Comparison of ENCODE assay signal across 17 mouse cellular contexts in genomic region chr15:78922700-78923099, GRCm38 (mm10). TPM values are rescaled to one million over a fixed set of nuclear protein-coding genes. Genes with fewer than 3 reads are reported as not detected.
A peak's percentile ranks its signal among the peaks of the same experiment; 100 is the strongest.
DNase-seq lines count a peak whose midpoint lies in the region; ATAC-seq and TF ChIP-seq lines count a peak whose summit lies in the region.
"Had no signal": no experiment of that assay in that cellular context is flagged by ENCODE, and none has a peak within 500 bp of the region (broad histone marks: within the 10 kb centered on the region; RNA-seq: fewer than 3 reads in every experiment).

No protein-coding gene starts in this region.

- no peaks in the 10 kb centered on the region for H3K9me3 ChIP-seq in heart, embryonic 10.5 days
- peaks cover 3% of the 10 kb centered on the region for H3K9me3 ChIP-seq in CH12.LX (replicated peaks; ENCODE audit: low read length)
- H3K9me3 ChIP-seq in liver, embryonic 14.5 days (ENCODE audit: control insufficient read depth, low read length), result no peaks in the 10 kb centered on the region
- H3K9me3 ChIP-seq in hindbrain, embryonic 13.5 days, result no peaks in the 10 kb centered on the region
- H3K9me3 ChIP-seq: hindbrain, embryonic 12.5 days; limb, embryonic 13.5 days had no signal

- no peak overlapping the region for H3K4me3 ChIP-seq in heart, embryonic 10.5 days
- H3K4me3 ChIP-seq in heart, adult 2 months, result no peak overlapping the region
- peak overlapping the region; percentile 1 to 49 (median 24) for H3K4me3 ChIP-seq in CH12.LX (replicated peaks in 1 of 3; ENCODE audit: low read depth in 2 of 3, low read length in 2 of 3, poor library complexity in 1 of 3)
- H3K4me3 ChIP-seq in liver, embryonic 14.5 days (ENCODE audit: insufficient read depth in 1 of 2, low read depth in 2 of 2, low read length in 2 of 2), result peak overlapping the region; percentile 51 to 59
- no peak overlapping the region for H3K4me3 ChIP-seq in hindbrain, embryonic 13.5 days
- H3K4me3 ChIP-seq: hindbrain, embryonic 12.5 days; limb, embryonic 13.5 days had no signal

- WGBS in heart, embryonic 10.5 days, result 73% methylated on average over 7 of the region's 7 CpGs
- WGBS in heart, adult 2 months, result 82% methylated on average over 7 of the region's 7 CpGs
- 16% methylated on average over 7 of the region's 7 CpGs for WGBS in liver, embryonic 14.5 days (ENCODE audit: insufficient replicate concordance)
- 91% methylated on average over 7 of the region's 7 CpGs for WGBS in hindbrain, embryonic 13.5 days

- dilution Hi-C loops in CH12.LX (cut with MboI; ENCODE audit: extremely low pct_ligation_motif_present, extremely low pct_unique_long_range_greater_than_20kb, low sequenced_read_pairs), result no loop called here

- no peak for TF ChIP-seq POLR2A in heart, adult 2 months (IDR thresholded peaks at IDR 0.05; ENCODE audit: insufficient read depth, low read depth, low read length)
- no peak for TF ChIP-seq POLR2A in CH12.LX (IDR thresholded peaks at IDR 0.05; ENCODE audit: low read depth, low read length)

- no peak for TF ChIP-seq RAD21 in CH12.LX (IDR thresholded peaks at IDR 0.05; ENCODE audit: low read depth, low read length)

- peak; percentile 87 for DNase-seq in heart, embryonic 10.5 days (ENCODE audit: low spot score)
- DNase-seq in heart, adult 2 months, result no peak
- no peak for DNase-seq in CH12.LX (ENCODE audit: extremely low read depth)
- DNase-seq in liver, embryonic 14.5 days (ENCODE audit: low read depth in 3 of 3, low spot score in 3 of 3), result peak; percentile 89 to 92 (median 91)
- no peak for DNase-seq in urinary bladder, postnatal 10 days (ENCODE audit: low spot score)
- no peak for DNase-seq in cerebellum, postnatal 25 days
- DNase-seq: adrenal gland, adult 8-10 months; cerebellum, postnatal 36 days; gastrocnemius, postnatal 14 days; kidney, adult 2 months; kidney, postnatal 4 days; midbrain, embryonic 14.5 days had no signal

- H3K9ac ChIP-seq in heart, adult 2 months (ENCODE audit: low read depth, low read length), result no peak overlapping the region
- peak overlapping the region; percentile 25; the same call in 1 of the 2 replicates for H3K9ac ChIP-seq in CH12.LX (ENCODE audit: insufficient read depth, low read depth)
- H3K9ac ChIP-seq in liver, embryonic 14.5 days (replicated peaks), result peak overlapping the region; percentile 75
- no peak overlapping the region for H3K9ac ChIP-seq in hindbrain, embryonic 13.5 days
- H3K9ac ChIP-seq: hindbrain, embryonic 12.5 days; limb, embryonic 13.5 days had no signal

- H3K4me1 ChIP-seq in heart, embryonic 10.5 days, result peaks cover 47% of the 10 kb centered on the region
- H3K4me1 ChIP-seq in heart, adult 2 months (ENCODE audit: control insufficient read depth, insufficient read depth, low read length), result peaks cover 17% of the 10 kb centered on the region
- H3K4me1 ChIP-seq in CH12.LX (ENCODE audit: control insufficient read depth in 1 of 2, insufficient read depth in 2 of 2), result peaks cover 31 to 65% of the 10 kb centered on the region in 2 experiments
- peaks cover 60 to 61% of the 10 kb centered on the region in 2 experiments for H3K4me1 ChIP-seq in liver, embryonic 14.5 days (replicated peaks; ENCODE audit: control insufficient read depth in 2 of 2, insufficient read depth in 2 of 2, low read length in 1 of 2)
- peaks cover 24% of the 10 kb centered on the region for H3K4me1 ChIP-seq in hindbrain, embryonic 13.5 days (replicated peaks)

- peaks cover 15% of the 10 kb centered on the region for H3K36me3 ChIP-seq in heart, embryonic 10.5 days
- H3K36me3 ChIP-seq in heart, adult 2 months (ENCODE audit: control insufficient read depth, insufficient read depth, low read length), result no peaks in the 10 kb centered on the region
- H3K36me3 ChIP-seq in CH12.LX (replicated peaks in 1 of 2; ENCODE audit: control insufficient read depth in 1 of 2, insufficient read depth in 1 of 2, low read length in 1 of 2), result peaks cover 4 to 18% of the 10 kb centered on the region in 2 experiments
- H3K36me3 ChIP-seq in liver, embryonic 14.5 days (replicated peaks; ENCODE audit: control insufficient read depth, insufficient read depth, low read depth), result peaks cover 2% of the 10 kb centered on the region; the same call in 1 of the 2 replicates
- peaks cover 16% of the 10 kb centered on the region for H3K36me3 ChIP-seq in hindbrain, embryonic 13.5 days

- H3K4me2 ChIP-seq in CH12.LX (ENCODE audit: insufficient read depth, low read depth, poor library complexity, severe bottlenecking), result peak overlapping the region; percentile 42; the same call in 1 of the 2 replicates
- H3K4me2 ChIP-seq in liver, embryonic 14.5 days (ENCODE audit: low read depth), result peak overlapping the region; percentile 91
- no peak overlapping the region for H3K4me2 ChIP-seq in hindbrain, embryonic 13.5 days
- H3K4me2 ChIP-seq: hindbrain, embryonic 12.5 days; limb, embryonic 13.5 days had no signal

- no peak for TF ChIP-seq EP300 in heart, adult 2 months (IDR thresholded peaks at IDR 0.05; ENCODE audit: insufficient read depth, low read depth, low read length)
- no peak for TF ChIP-seq EP300 in CH12.LX (IDR thresholded peaks at IDR 0.05; ENCODE audit: low read length)
- peak; percentile 97 for TF ChIP-seq EP300 in liver, embryonic 14.5 days (IDR thresholded peaks at IDR 0.05; ENCODE audit: low read depth)

- TF ChIP-seq CTCF in heart, adult 2 months (IDR thresholded peaks at IDR 0.05), result no peak
- peak in 1 of 2 experiments; percentile 22; a peak in 2 of 4 replicates for TF ChIP-seq CTCF in CH12.LX (conservative IDR thresholded peaks at IDR 0.05 in 1 of 2, IDR thresholded peaks at IDR 0.05 in 1 of 2; ENCODE audit: low read depth in 2 of 2, low read length in 2 of 2)
- TF ChIP-seq CTCF in liver, embryonic 14.5 days (IDR thresholded peaks at IDR 0.05; ENCODE audit: low read depth), result peak; percentile 76

- no peaks in the 10 kb centered on the region for H3K27me3 ChIP-seq in heart, embryonic 10.5 days (ENCODE audit: insufficient read depth, poor library complexity, severe bottlenecking)
- H3K27me3 ChIP-seq in heart, adult 2 months (ENCODE audit: control insufficient read depth, insufficient read depth, low read length), result no peaks in the 10 kb centered on the region
- H3K27me3 ChIP-seq in CH12.LX (replicated peaks), result no peaks in the 10 kb centered on the region
- no peaks in the 10 kb centered on the region for H3K27me3 ChIP-seq in liver, embryonic 14.5 days (ENCODE audit: control insufficient read depth, insufficient read depth, low read length)
- H3K27me3 ChIP-seq in hindbrain, embryonic 13.5 days, result peaks cover 20% of the 10 kb centered on the region
- H3K27me3 ChIP-seq: limb, embryonic 13.5 days had no signal

- H3K27ac ChIP-seq in heart, embryonic 10.5 days, result peak overlapping the region; percentile 12; the same call in 1 of the 2 replicates
- H3K27ac ChIP-seq in heart, adult 2 months, result no peak overlapping the region
- H3K27ac ChIP-seq in CH12.LX (ENCODE audit: insufficient read depth, low read depth), result peak overlapping the region; percentile 68
- peak overlapping the region; percentile 98 for H3K27ac ChIP-seq in liver, embryonic 14.5 days
- no peak overlapping the region for H3K27ac ChIP-seq in hindbrain, embryonic 13.5 days
- H3K27ac ChIP-seq: hindbrain, embryonic 12.5 days; limb, embryonic 13.5 days had no signal

- intact Hi-C loops in heart, adult 2 months (cut with DNase I), result no loop called here

- in situ Hi-C loops in CH12.LX (cut with MboI; ENCODE audit: low pct_ligation_motif_present, low pct_unique_long_range_greater_than_20kb, low sequenced_read_pairs), result loop anchor here (25.0 kb wide), 1 partner anchor 415 kb away; the partner anchor contains the start of genes Maff and Pla2g6

- no peaks in the 10 kb centered on the region for H3K79me2 ChIP-seq in heart, adult 2 months (replicated peaks; ENCODE audit: control insufficient read depth, insufficient read depth, low read length)
- H3K79me2 ChIP-seq in CH12.LX (replicated peaks; ENCODE audit: control insufficient read depth, extremely low read depth, insufficient read depth, poor library complexity, severe bottlenecking), result peaks cover 4% of the 10 kb centered on the region; the same call in 1 of the 2 replicates

- peak; percentile 86 for ATAC-seq in erythroblast, adult 5-6 weeks (replicated peaks; ENCODE audit: low FRiP score, poor library complexity, severe bottlenecking)
- peak; percentile 82 for ATAC-seq in liver, embryonic 14.5 days (ENCODE audit: insufficient read depth)
- ATAC-seq in hindbrain, embryonic 13.5 days (ENCODE audit: low FRiP score), result no peak

RNA-seq across cellular contexts. Expression of gene Lgals1, which starts 3.8 kb away (rescaled TPM):
- 427 and 466 TPM in 2 replicates for polyA plus RNA-seq in heart, embryonic 10.5 days (2016; fragmentation: Nextera tagmentation; extraction: Ambion mirVana)
- total RNA-seq in heart, adult 2 months (2021), result 100 to 1,000 TPM; 174 to 176 TPM
- polyA plus RNA-seq in heart, adult 2 months (2012; rRNA removed), result 425 and 497 TPM in 2 replicates
- total RNA-seq in CH12.LX (2012; rRNA removed), result 735 and 858 TPM in 2 replicates
- 791 and 805 TPM in 2 replicates for total RNA-seq in CH12.LX (2014; rRNA removed)
- polyA plus RNA-seq in CH12.LX (2012; ENCODE audit: insufficient read length, low read depth), result 592 and 637 TPM in 2 replicates
- total RNA-seq in erythroblast, adult 5-6 weeks (2015; ENCODE audit: low replicate concordance), result 46.1 and 56.2 TPM in 2 replicates
- total RNA-seq in erythroblast, adult 5-6 weeks (2017; ENCODE audit: low replicate concordance), result 77.5 and 79.0 TPM in 2 replicates
- polyA plus RNA-seq in liver, embryonic 14.5 days (2012; rRNA removed), result 447 and 459 TPM in 2 replicates
- polyA plus RNA-seq in liver, embryonic 14.5 days (2014; fragmentation: Nextera tagmentation; extraction: Ambion mirVana), result 641 and 675 TPM in 2 replicates
- 193 and 202 TPM in 2 replicates for polyA plus RNA-seq in hindbrain, embryonic 13.5 days (2015; fragmentation: Nextera tagmentation; extraction: Ambion mirVana)

RNA-seq across cellular contexts. Expression of gene Pdxp, which starts 9.0 kb away (rescaled TPM):
- 26.5 and 35.7 TPM in 2 replicates for polyA plus RNA-seq in heart, embryonic 10.5 days (2016; fragmentation: Nextera tagmentation; extraction: Ambion mirVana)
- total RNA-seq in heart, adult 2 months (2021), result under 1 TPM; 0.81 to 0.86 TPM
- 2.0 and 2.9 TPM in 2 replicates for polyA plus RNA-seq in heart, adult 2 months (2012; rRNA removed)
- total RNA-seq in CH12.LX (2012; rRNA removed) (9.3 and 9.8 TPM in 2 replicates), CH12.LX (2014; rRNA removed) (2.8 and 3.1 TPM in 2 replicates)
- 3.4 and 5.4 TPM in 2 replicates for polyA plus RNA-seq in CH12.LX (2012; ENCODE audit: insufficient read length, low read depth)
- 2.7 and 9.4 TPM in 2 replicates for total RNA-seq in erythroblast, adult 5-6 weeks (2015; ENCODE audit: low replicate concordance)
- not detected in 2 replicates for total RNA-seq in erythroblast, adult 5-6 weeks (2017; ENCODE audit: low replicate concordance)
- polyA plus RNA-seq in liver, embryonic 14.5 days (2012; rRNA removed), result 9.3 and 9.7 TPM in 2 replicates
- 6.4 and 7.8 TPM in 2 replicates for polyA plus RNA-seq in liver, embryonic 14.5 days (2014; fragmentation: Nextera tagmentation; extraction: Ambion mirVana)
- 62.7 and 64.3 TPM in 2 replicates for polyA plus RNA-seq in hindbrain, embryonic 13.5 days (2015; fragmentation: Nextera tagmentation; extraction: Ambion mirVana)

RNA-seq across cellular contexts. Expression of gene Nol12, which starts 12.0 kb away (rescaled TPM):
- 45.8 and 70.0 TPM in 2 replicates for polyA plus RNA-seq in heart, embryonic 10.5 days (2016; fragmentation: Nextera tagmentation; extraction: Ambion mirVana)
- total RNA-seq in heart, adult 2 months (2021), result 10 to 100 TPM; 13.8 to 17.4 TPM
- 9.9 and 13.1 TPM in 2 replicates for polyA plus RNA-seq in heart, adult 2 months (2012; rRNA removed)
- total RNA-seq in CH12.LX (2012; rRNA removed) (33.2 and 40.0 TPM in 2 replicates), CH12.LX (2014; rRNA removed) (13.2 and 13.7 TPM in 2 replicates)
- 89.5 and 91.1 TPM in 2 replicates for polyA plus RNA-seq in CH12.LX (2012; ENCODE audit: insufficient read length, low read depth)
- 1.5 and 6.1 TPM in 2 replicates for total RNA-seq in erythroblast, adult 5-6 weeks (2015; ENCODE audit: low replicate concordance)
- total RNA-seq in erythroblast, adult 5-6 weeks (2017; ENCODE audit: low replicate concordance), result 7.6 and 10.7 TPM in 2 replicates
- polyA plus RNA-seq in liver, embryonic 14.5 days (2012; rRNA removed), result 7.9 and 17.5 TPM in 2 replicates
- 31.9 and 32.7 TPM in 2 replicates for polyA plus RNA-seq in liver, embryonic 14.5 days (2014; fragmentation: Nextera tagmentation; extraction: Ambion mirVana)
- 57.4 and 62.3 TPM in 2 replicates for polyA plus RNA-seq in hindbrain, embryonic 13.5 days (2015; fragmentation: Nextera tagmentation; extraction: Ambion mirVana)

RNA-seq across cellular contexts. Expression of gene Sh3bp1, which starts 23.1 kb away (rescaled TPM):
- 33.8 and 44.4 TPM in 2 replicates for polyA plus RNA-seq in heart, embryonic 10.5 days (2016; fragmentation: Nextera tagmentation; extraction: Ambion mirVana)
- total RNA-seq in heart, adult 2 months (2021), result 1 to 10 TPM; 2.6 to 3.3 TPM
- 12.6 and 19.2 TPM in 2 replicates for polyA plus RNA-seq in heart, adult 2 months (2012; rRNA removed)
- 20.6 and 23.8 TPM in 2 replicates for total RNA-seq in CH12.LX (2012; rRNA removed)
- total RNA-seq in CH12.LX (2014; rRNA removed), result 12.3 and 15.5 TPM in 2 replicates
- 48.6 and 69.7 TPM in 2 replicates for polyA plus RNA-seq in CH12.LX (2012; ENCODE audit: insufficient read length, low read depth)
- 13.6 and 15.2 TPM in 2 replicates for total RNA-seq in erythroblast, adult 5-6 weeks (2015; ENCODE audit: low replicate concordance)
- total RNA-seq in erythroblast, adult 5-6 weeks (2017; ENCODE audit: low replicate concordance), result 4.5 and 8.8 TPM in 2 replicates
- 22.2 and 23.2 TPM in 2 replicates for polyA plus RNA-seq in liver, embryonic 14.5 days (2012; rRNA removed)
- polyA plus RNA-seq in liver, embryonic 14.5 days (2014; fragmentation: Nextera tagmentation; extraction: Ambion mirVana), result 13.3 and 15.3 TPM in 2 replicates
- 3.8 and 4.5 TPM in 2 replicates for polyA plus RNA-seq in hindbrain, embryonic 13.5 days (2015; fragmentation: Nextera tagmentation; extraction: Ambion mirVana)

RNA-seq across cellular contexts. Expression of gene Gm49510, which starts 23.2 kb away (rescaled TPM):
- polyA plus RNA-seq in heart, embryonic 10.5 days (2016; fragmentation: Nextera tagmentation; extraction: Ambion mirVana), result 0.11 and 0.38 TPM in 2 replicates
- not detected for total RNA-seq in heart, adult 2 months (2021)
- polyA plus RNA-seq in heart, adult 2 months (2012; rRNA removed), result 0.04 TPM in 1 of 2 replicates, not detected in the other
- 0.25 and 0.50 TPM in 2 replicates for total RNA-seq in CH12.LX (2012; rRNA removed)
- 0.12 and 0.15 TPM in 2 replicates for total RNA-seq in CH12.LX (2014; rRNA removed)
- 0.78 TPM in 1 of 2 replicates, not detected in the other for polyA plus RNA-seq in CH12.LX (2012; ENCODE audit: insufficient read length, low read depth)
- total RNA-seq in erythroblast, adult 5-6 weeks (2015; ENCODE audit: low replicate concordance), result not detected in 2 replicates
- total RNA-seq in erythroblast, adult 5-6 weeks (2017; ENCODE audit: low replicate concordance), result 0.56 and 0.77 TPM in 2 replicates
- 0.03 and 0.17 TPM in 2 replicates for polyA plus RNA-seq in liver, embryonic 14.5 days (2012; rRNA removed)
- polyA plus RNA-seq in liver, embryonic 14.5 days (2014; fragmentation: Nextera tagmentation; extraction: Ambion mirVana), result 0.10 and 0.13 TPM in 2 replicates
- not detected in 2 replicates for polyA plus RNA-seq in hindbrain, embryonic 13.5 days (2015; fragmentation: Nextera tagmentation; extraction: Ambion mirVana)
- total RNA-seq: gastrocnemius, postnatal 14 days had no signal
- polyA plus RNA-seq: heart, embryonic 14.5 days; kidney, adult 2 months; midbrain, embryonic 14.5 days had no signal

Comparison
In these comparisons a context has a peak if more than half of its experiments do, and no peak if none do; other contexts are left out.
1. DNase-seq: peak in heart, embryonic 10.5 days (single experiment) and liver, embryonic 14.5 days (3 of 3); none in heart, adult 2 months (0 of 2), CH12.LX (single experiment), urinary bladder, postnatal 10 days (single experiment) and cerebellum, postnatal 25 days (0 of 2).
2. H3K27ac ChIP-seq: peak in heart, embryonic 10.5 days (single experiment), CH12.LX (single experiment) and liver, embryonic 14.5 days (single experiment); none in heart, adult 2 months (single experiment) and hindbrain, embryonic 13.5 days (single experiment).
3. H3K4me3 ChIP-seq: peak in CH12.LX (3 of 3) and liver, embryonic 14.5 days (2 of 2); none in heart, embryonic 10.5 days (single experiment), heart, adult 2 months (single experiment) and hindbrain, embryonic 13.5 days (single experiment).
4. H3K9ac ChIP-seq: peak in CH12.LX (single experiment) and liver, embryonic 14.5 days (single experiment); none in heart, adult 2 months (single experiment) and hindbrain, embryonic 13.5 days (single experiment).